In genomic region chr1:153711544-153712262, GRCm38 (mm10) we compare ENCODE assay signal across 14 mouse cellular contexts. TPM values are rescaled to one million over a fixed set of nuclear protein-coding genes. Genes with fewer than 3 reads are reported as not detected.
"Had no signal": no experiment of that assay in that cellular context is flagged by ENCODE, and none has a peak within 500 bp of the region (broad histone marks: within the 10 kb centered on the region; RNA-seq: fewer than 3 reads in every experiment).

No protein-coding gene starts in this region.

- H3K36me3 ChIP-seq: midbrain, embryonic 10.5 days; neural tube, embryonic 15.5 days had no signal

- H3K27ac ChIP-seq: layer of hippocampus, adult 2 months; liver, embryonic 14.5 days; midbrain, embryonic 10.5 days; neural tube, embryonic 15.5 days had no signal

- H3K27me3 ChIP-seq: neural tube, embryonic 15.5 days had no signal

- H3K4me3 ChIP-seq: layer of hippocampus, adult 2 months; midbrain, embryonic 10.5 days; myocyte; neural tube, embryonic 15.5 days had no signal

- H3K4me2 ChIP-seq: neural tube, embryonic 15.5 days had no signal

- H3K4me1 ChIP-seq: neural tube, embryonic 15.5 days had no signal

- H3K9me3 ChIP-seq: midbrain, embryonic 10.5 days; neural tube, embryonic 15.5 days had no signal

- H3K9ac ChIP-seq: liver, embryonic 14.5 days; neural tube, embryonic 15.5 days had no signal

- DNase-seq: kidney, adult 2 months; kidney, postnatal 4 days; lung, adult 18-20 months; lung, postnatal 4 days; midbrain, embryonic 14.5 days; right cerebral cortex, adult 18-20 months; right cerebral cortex, postnatal 25 days; thymus, postnatal 4 days had no signal

RNA-seq across cellular contexts. Expression of gene Rgs8, which starts 58.9 kb away (rescaled TPM):
- polyA plus RNA-seq: liver, adult 2 months had no signal
